ENCODE assay signal across 8 mouse cellular contexts in the genomic region with DNA sequence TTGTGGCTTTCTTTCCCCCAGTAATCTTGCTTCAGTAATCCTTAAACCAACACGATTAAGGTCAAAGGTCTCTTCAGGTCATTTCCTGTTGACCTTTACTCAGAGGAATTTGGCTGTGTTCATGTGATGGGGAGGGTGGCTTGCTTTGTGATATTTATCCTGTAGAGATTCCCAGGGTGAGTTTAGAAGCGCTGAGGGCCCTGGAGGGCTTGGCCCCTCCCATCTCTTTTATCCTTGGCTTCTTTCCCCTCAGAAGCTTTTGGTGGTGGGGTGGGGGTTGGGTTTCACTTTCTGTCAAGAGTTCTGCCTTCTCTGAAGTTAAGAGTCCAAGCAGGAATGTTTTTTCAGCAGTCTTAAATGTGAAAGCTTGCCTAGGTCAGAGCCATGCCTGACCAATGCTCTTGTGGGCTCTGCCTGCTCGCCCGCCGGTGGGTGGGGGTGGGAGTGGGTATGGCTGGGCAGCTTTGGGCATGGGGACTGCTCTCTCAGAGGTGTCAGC. TPM values are rescaled to one million over a fixed set of nuclear protein-coding genes. Genes with fewer than 3 reads are reported as not detected.
DNase-seq lines count a peak whose midpoint lies in the region; ATAC-seq lines count a peak whose summit lies in the region.

No protein-coding gene starts in this region.

- H3K4me1 ChIP-seq in embryonic facial prominence, embryonic 13.5 days: peaks cover 73% of the 10 kb centered on the region
- H3K4me1 ChIP-seq in hindbrain, embryonic 11.5 days (replicated peaks; ENCODE audit: control insufficient read depth, insufficient read depth, low read length): peaks cover 5% of the 10 kb centered on the region; the same call in 1 of the 2 replicates
- H3K4me1 ChIP-seq in limb, embryonic 11.5 days (ENCODE audit: control insufficient read depth, insufficient read depth, low read length): peaks cover 50% of the 10 kb centered on the region
- peaks cover 18% of the 10 kb centered on the region for H3K4me1 ChIP-seq in midbrain, embryonic 15.5 days

- 0 out of 2 replicates have a peak overlapping the region, but pooled peaks have one; percentile 33 for H3K9ac ChIP-seq in embryonic facial prominence, embryonic 13.5 days
- H3K9ac ChIP-seq in hindbrain, embryonic 11.5 days (ENCODE audit: low read depth, low read length): no peak overlapping the region
- no peak overlapping the region for H3K9ac ChIP-seq in limb, embryonic 11.5 days (ENCODE audit: low read length)
- no peak overlapping the region for H3K9ac ChIP-seq in midbrain, embryonic 15.5 days

- no peaks in the 10 kb centered on the region for H3K9me3 ChIP-seq in embryonic facial prominence, embryonic 13.5 days
- H3K9me3 ChIP-seq in hindbrain, embryonic 11.5 days (ENCODE audit: control insufficient read depth, low read length): no peaks in the 10 kb centered on the region
- no peaks in the 10 kb centered on the region for H3K9me3 ChIP-seq in limb, embryonic 11.5 days (ENCODE audit: control insufficient read depth, low read length)
- H3K9me3 ChIP-seq in midbrain, embryonic 15.5 days: no peaks in the 10 kb centered on the region

- WGBS in embryonic facial prominence, embryonic 13.5 days: 3% methylated on average over 5 of the region's 5 CpGs
- WGBS in hindbrain, embryonic 11.5 days: 0% methylated on average over 5 of the region's 5 CpGs
- whole genome bisulfite sequencing in limb, embryonic 11.5 days: 1% methylated on average over 5 of the region's 5 CpGs
- WGBS in midbrain, embryonic 15.5 days: 1% methylated on average over 5 of the region's 5 CpGs

- no peak; the same call in 1 of the 2 replicates for ATAC-seq in embryonic facial prominence, embryonic 13.5 days (ENCODE audit: insufficient number of reproducible peaks, insufficient read depth, low FRiP score, low TSS enrichment, low read depth)
- ATAC-seq in hindbrain, embryonic 11.5 days (ENCODE audit: low FRiP score): peak; percentile 53; the same call in 1 of the 2 replicates
- 0 out of 2 replicates have a peak, but pooled peaks have one; percentile 10 for ATAC-seq in limb, embryonic 11.5 days (ENCODE audit: insufficient number of reproducible peaks, low FRiP score, low TSS enrichment, low read depth)
- ATAC-seq in midbrain, embryonic 15.5 days (replicated peaks): peak; percentile 55; the same call in 1 of the 2 replicates

- H3K4me3 ChIP-seq in embryonic facial prominence, embryonic 13.5 days: no peak overlapping the region
- no peak overlapping the region for H3K4me3 ChIP-seq in hindbrain, embryonic 11.5 days (ENCODE audit: low read depth, low read length)
- no peak overlapping the region for H3K4me3 ChIP-seq in limb, embryonic 11.5 days (ENCODE audit: low read depth, low read length)
- H3K4me3 ChIP-seq in midbrain, embryonic 15.5 days: no peak overlapping the region

- DNase-seq in T-cell, adult 2 months (ENCODE audit: low spot score): peak; percentile 16
- DNase-seq in hindbrain, embryonic 11.5 days (ENCODE audit: low spot score): peak; percentile 56
- DNase-seq in limb, embryonic 11.5 days (ENCODE audit: low spot score): peak; percentile 43
- no peak for DNase-seq in spleen, postnatal 36 days (ENCODE audit: low spot score in 2 of 2)
- DNase-seq in cerebellum, postnatal 4 days (ENCODE audit: low spot score in 2 of 2): no peak
- DNase-seq in spleen, adult 18-20 months: no peak

- peaks cover 12% of the 10 kb centered on the region for H3K36me3 ChIP-seq in embryonic facial prominence, embryonic 13.5 days
- H3K36me3 ChIP-seq in hindbrain, embryonic 11.5 days (ENCODE audit: control insufficient read depth, insufficient read depth, low read length): no peaks in the 10 kb centered on the region
- H3K36me3 ChIP-seq in limb, embryonic 11.5 days (ENCODE audit: control insufficient read depth, insufficient read depth, low read length): no peaks in the 10 kb centered on the region
- no peaks in the 10 kb centered on the region for H3K36me3 ChIP-seq in midbrain, embryonic 15.5 days (replicated peaks)

- H3K4me2 ChIP-seq in embryonic facial prominence, embryonic 13.5 days: peak overlapping the region; percentile 36
- no peak overlapping the region for H3K4me2 ChIP-seq in hindbrain, embryonic 11.5 days (replicated peaks; ENCODE audit: low read depth, low read length)
- H3K4me2 ChIP-seq in limb, embryonic 11.5 days (ENCODE audit: low read depth, severe bottlenecking): no peak overlapping the region; the same call in none of the 2 replicates
- no peak overlapping the region for H3K4me2 ChIP-seq in midbrain, embryonic 15.5 days

- peak overlapping the region; percentile 75 for H3K27ac ChIP-seq in embryonic facial prominence, embryonic 13.5 days
- H3K27ac ChIP-seq in hindbrain, embryonic 11.5 days (ENCODE audit: low read depth, low read length): peak overlapping the region; percentile 47; the same call in 1 of the 2 replicates
- peak overlapping the region; percentile 49 for H3K27ac ChIP-seq in limb, embryonic 11.5 days (replicated peaks; ENCODE audit: low read depth, low read length)
- H3K27ac ChIP-seq in midbrain, embryonic 15.5 days: no peak overlapping the region

- no peaks in the 10 kb centered on the region for H3K27me3 ChIP-seq in embryonic facial prominence, embryonic 13.5 days
- no peaks in the 10 kb centered on the region for H3K27me3 ChIP-seq in hindbrain, embryonic 11.5 days (ENCODE audit: control insufficient read depth, insufficient read depth, low read length)
- no peaks in the 10 kb centered on the region for H3K27me3 ChIP-seq in limb, embryonic 11.5 days (ENCODE audit: control insufficient read depth, insufficient read depth, low read length)
- no peaks in the 10 kb centered on the region for H3K27me3 ChIP-seq in midbrain, embryonic 15.5 days (replicated peaks)

RNA-seq across cellular contexts. Expression of a gene that starts 18.1 kb away (rescaled TPM):
- 38.7 and 39.6 TPM in 2 replicates for polyA plus RNA-seq in embryonic facial prominence, embryonic 13.5 days (2015; fragmentation: Nextera tagmentation; extraction: Ambion mirVana)
- 26.3 and 32.5 TPM in 2 replicates for polyA plus RNA-seq in hindbrain, embryonic 11.5 days (2014; fragmentation: Nextera tagmentation; extraction: Ambion mirVana)
- 57.6 and 67.2 TPM in 2 replicates for polyA plus RNA-seq in limb, embryonic 11.5 days (2014; fragmentation: Nextera tagmentation; extraction: Ambion mirVana)
- polyA plus RNA-seq in midbrain, embryonic 15.5 days (2015; fragmentation: Nextera tagmentation; extraction: Ambion mirVana): 37.7 and 41.2 TPM in 2 replicates

Comparison
In these comparisons a context has a peak if more than half of its experiments do, and no peak if none do; other contexts are left out.
1. DNase-seq: peak in T-cell, adult 2 months (single experiment), hindbrain, embryonic 11.5 days (single experiment) and limb, embryonic 11.5 days (single experiment); none in spleen, postnatal 36 days (0 of 2), cerebellum, postnatal 4 days (0 of 2) and spleen, adult 18-20 months (0 of 2).